Mouse (Mus musculus): ENCODE measurements around the gene Gcm1. TPM values are rescaled to one million over a fixed set of nuclear protein-coding genes. Genes with fewer than 3 reads are reported as not detected.

Gene Gcm1
- polyA plus RNA-seq, 1 experiment from 2014 or later: not detected

- Histone ChIP-seq H3K4me3 (ENCODE audit: low read depth, low read length) (peak overlapping the region; percentile 88), H3K4me2 (ENCODE audit: low read depth, low read length) (peak overlapping the region; percentile 83), H3K9me3 (ENCODE audit: control insufficient read depth, low read length) (no peaks in the 10 kb centered on the region), H3K4me1 (ENCODE audit: control insufficient read depth, insufficient read depth, low read length) (peaks cover 16% of the 10 kb centered on the region), H3K36me3 (ENCODE audit: control insufficient read depth, insufficient read depth, low read length) (no peaks in the 10 kb centered on the region), H3K27ac (ENCODE audit: low read depth, low read length) (no peak overlapping the region), H3K9ac (replicated peaks; ENCODE audit: low read depth, low read length) (no peak overlapping the region), H3K27me3 (ENCODE audit: control insufficient read depth, insufficient read depth, low read length) (no peaks in the 10 kb centered on the region)
- WGBS: 52% methylated on average over 5 of the region's 5 CpGs
- ATAC-seq (ENCODE audit: low read depth): no peak
These were observed 57.9 kb downstream of the Gcm1 start for GRCm38 (mm10) chr9:78109656-78110055.

GRCm38 (mm10) chr9:78111456-78111855, 59.7 kb downstream of the Gcm1 start:
- Histone ChIP-seq H3K27me3 (ENCODE audit: control insufficient read depth, insufficient read depth, low read length) (no peaks in the 10 kb centered on the region), H3K4me3 (ENCODE audit: low read depth, low read length) (no peak overlapping the region), H3K4me1 (ENCODE audit: control insufficient read depth, insufficient read depth, low read length) (peaks cover 25% of the 10 kb centered on the region), H3K9me3 (ENCODE audit: control insufficient read depth, low read length) (no peaks in the 10 kb centered on the region), H3K4me2 (ENCODE audit: low read depth, low read length) (no peak overlapping the region), H3K27ac (ENCODE audit: low read depth, low read length) (no peak overlapping the region), H3K36me3 (ENCODE audit: control insufficient read depth, insufficient read depth, low read length) (no peaks in the 10 kb centered on the region), H3K9ac (replicated peaks; ENCODE audit: low read depth, low read length) (no peak overlapping the region)
- WGBS: 95% methylated on average over 2 of the region's 2 CpGs
- ATAC-seq (ENCODE audit: low read depth): no peak

DNA sequence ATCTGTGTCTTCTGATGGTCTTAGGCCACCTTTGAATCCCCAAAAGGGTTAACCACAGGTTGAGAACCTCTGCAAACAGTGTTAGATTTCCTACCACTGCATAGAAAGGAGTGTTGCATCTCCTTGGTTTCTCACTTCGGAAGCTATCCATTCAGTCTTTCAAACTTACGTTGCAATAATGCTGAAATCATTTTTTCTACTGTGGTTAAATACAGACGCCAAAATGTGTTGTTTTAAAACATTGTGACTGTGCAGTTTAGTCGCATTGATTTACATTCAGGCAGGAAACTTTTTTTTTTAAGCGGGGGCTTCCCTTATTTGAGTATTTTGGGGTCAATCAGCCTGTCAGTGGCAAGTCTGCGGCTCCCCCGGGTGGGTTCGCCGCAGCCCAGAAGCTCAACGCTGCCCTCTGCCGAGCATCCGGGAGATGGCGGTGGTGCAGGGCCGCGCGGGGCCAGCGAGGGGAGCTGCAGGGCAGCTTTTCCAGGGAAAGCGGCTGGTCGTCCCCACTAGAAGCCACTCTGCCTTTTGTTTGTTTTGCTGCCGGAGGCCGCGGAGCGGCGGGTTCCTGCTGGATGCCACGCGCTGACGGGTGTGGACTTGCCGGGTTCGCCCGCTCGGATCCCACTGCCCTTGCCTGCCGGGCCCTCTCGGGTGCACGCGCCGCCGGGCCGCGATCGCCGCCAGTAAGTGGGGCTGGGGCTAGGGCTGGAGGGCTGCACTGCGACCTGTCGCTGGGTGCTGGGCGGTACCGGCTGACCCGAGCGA, 61.2 kb downstream of the Gcm1 start:
- peak; percentile 79 for ATAC-seq (ENCODE audit: low read depth)
- Histone ChIP-seq H3K9me3 (ENCODE audit: control insufficient read depth, low read length) (no peaks in the 10 kb centered on the region), H3K36me3 (ENCODE audit: control insufficient read depth, insufficient read depth, low read length) (no peaks in the 10 kb centered on the region), H3K4me1 (ENCODE audit: control insufficient read depth, insufficient read depth, low read length) (peaks cover 22% of the 10 kb centered on the region), H3K4me2 (ENCODE audit: low read depth, low read length) (peak overlapping the region; percentile 74), H3K27ac (ENCODE audit: low read depth, low read length) (peak overlapping the region; percentile 92), H3K4me3 (ENCODE audit: low read depth, low read length) (peak overlapping the region; percentile 85), H3K9ac (replicated peaks; ENCODE audit: low read depth, low read length) (peak overlapping the region; percentile 93), H3K27me3 (ENCODE audit: control insufficient read depth, insufficient read depth, low read length) (no peaks in the 10 kb centered on the region)
- 2% methylated on average over 47 of the region's 47 CpGs for WGBS

DNA sequence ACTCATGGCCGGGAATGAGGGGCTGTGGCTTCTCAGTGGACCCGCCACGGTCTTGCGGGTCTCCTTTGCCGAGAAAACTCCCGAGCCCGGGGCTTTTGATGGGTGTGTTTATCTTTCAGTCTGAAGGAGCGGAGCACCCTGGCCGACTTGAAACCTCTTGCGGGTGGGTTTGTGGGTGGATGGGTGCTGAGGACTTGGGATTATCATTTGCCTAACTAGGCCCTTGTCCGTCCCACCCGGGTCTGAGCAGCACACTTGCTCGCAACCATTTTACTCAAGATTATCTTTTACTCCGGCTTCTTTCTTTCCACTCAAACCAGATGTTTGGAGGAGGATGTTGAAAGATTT, 61.8 kb downstream of the Gcm1 start:
- under 1% methylated on average over 14 of the region's 14 CpGs for WGBS
- Histone ChIP-seq H3K27ac (ENCODE audit: low read depth, low read length) (peak overlapping the region; percentile 92), H3K4me1 (ENCODE audit: control insufficient read depth, insufficient read depth, low read length) (peaks cover 22% of the 10 kb centered on the region), H3K27me3 (ENCODE audit: control insufficient read depth, insufficient read depth, low read length) (no peaks in the 10 kb centered on the region), H3K9ac (replicated peaks; ENCODE audit: low read depth, low read length) (peak overlapping the region; percentile 93), H3K4me3 (ENCODE audit: low read depth, low read length) (peak overlapping the region; percentile 85), H3K9me3 (ENCODE audit: control insufficient read depth, low read length) (no peaks in the 10 kb centered on the region), H3K36me3 (ENCODE audit: control insufficient read depth, insufficient read depth, low read length) (no peaks in the 10 kb centered on the region), H3K4me2 (ENCODE audit: low read depth, low read length) (peak overlapping the region; percentile 74)
- peak; percentile 23; the same call in 1 of the 2 replicates for ATAC-seq (ENCODE audit: low read depth)

Other genes starting within 250 kb of the Gcm1 start
- gene Elovl5, start 134.6 kb upstream of the Gcm1 start, polyA plus RNA-seq (2014; fragmentation: Nextera tagmentation; extraction: Ambion mirVana): 69.1 and 69.7 TPM in 2 replicates
- 91.4 and 94.7 TPM in 2 replicates for gene Fbxo9, start 57.1 kb downstream of the Gcm1 start, polyA plus RNA-seq (2014; fragmentation: Nextera tagmentation; extraction: Ambion mirVana)
- 36.0 and 40.8 TPM in 2 replicates for gene Ick, start 57.3 kb downstream of the Gcm1 start, polyA plus RNA-seq (2014; fragmentation: Nextera tagmentation; extraction: Ambion mirVana)
- 34.4 and 34.9 TPM in 2 replicates for gene Gsta4, start 130.8 kb downstream of the Gcm1 start, polyA plus RNA-seq (2014; fragmentation: Nextera tagmentation; extraction: Ambion mirVana)
- gene Gsta1, start 178.7 kb downstream of the Gcm1 start, polyA plus RNA-seq (2014; fragmentation: Nextera tagmentation; extraction: Ambion mirVana): not detected in 2 replicates
- gene Gm3776, start 205.2 kb downstream of the Gcm1 start, polyA plus RNA-seq (2014; fragmentation: Nextera tagmentation; extraction: Ambion mirVana): not detected in 2 replicates
- gene Gm10639, start 238.0 kb downstream of the Gcm1 start, polyA plus RNA-seq (2014; fragmentation: Nextera tagmentation; extraction: Ambion mirVana): not detected in 2 replicates

Data from neural tube, embryonic 14.5 days (tissue).